9 mouse cellular contexts compared by ENCODE assay signal in genomic region chr11:21414911-21415381, GRCm38 (mm10). TPM values are rescaled to one million over a fixed set of nuclear protein-coding genes. Genes with fewer than 3 reads are reported as not detected.
A peak's percentile ranks its signal among the peaks of the same experiment; 100 is the strongest.
DNase-seq lines count a peak whose midpoint lies in the region; ATAC-seq lines count a peak whose summit lies in the region.
"Had no signal": no experiment of that assay in that cellular context is flagged by ENCODE, and none has a peak within 500 bp of the region (broad histone marks: within the 10 kb centered on the region; RNA-seq: fewer than 3 reads in every experiment).

No protein-coding gene starts in this region.

- H3K4me2 ChIP-seq in intestine, embryonic 15.5 days (replicated peaks): no peak overlapping the region
- H3K4me2 ChIP-seq: hindbrain, embryonic 14.5 days had no signal

- H3K9me3 ChIP-seq in intestine, embryonic 15.5 days: no peaks in the 10 kb centered on the region

- H3K4me1 ChIP-seq in brown adipose tissue, adult 24 weeks (ENCODE audit: control insufficient read depth, insufficient read depth, insufficient read length, low read length): no peaks in the 10 kb centered on the region
- peaks cover 6% of the 10 kb centered on the region for H3K4me1 ChIP-seq in intestine, embryonic 15.5 days (replicated peaks)

- 24% methylated on average over 7 of the region's 7 CpGs for WGBS in intestine, embryonic 15.5 days

- H3K27ac ChIP-seq in brown adipose tissue, adult 24 weeks (replicated peaks; ENCODE audit: low read depth, low read length): peak overlapping the region; percentile 75
- H3K27ac ChIP-seq in intestine, embryonic 15.5 days: peak overlapping the region; percentile 58; the same call in 1 of the 2 replicates
- H3K27ac ChIP-seq: hindbrain, embryonic 14.5 days had no signal

- H3K36me3 ChIP-seq in intestine, embryonic 15.5 days: no peaks in the 10 kb centered on the region

- H3K9ac ChIP-seq in intestine, embryonic 15.5 days: no peak overlapping the region
- H3K9ac ChIP-seq: hindbrain, embryonic 14.5 days had no signal

- H3K4me3 ChIP-seq in brown adipose tissue, adult 24 weeks (ENCODE audit: insufficient read depth, low read depth, low read length): no peak overlapping the region
- H3K4me3 ChIP-seq in intestine, embryonic 15.5 days (replicated peaks): no peak overlapping the region

- no peaks in the 10 kb centered on the region for H3K27me3 ChIP-seq in intestine, embryonic 15.5 days (replicated peaks)

- DNase-seq in T-cell, adult 2 months (ENCODE audit: low spot score): peak; percentile 0
- DNase-seq in lung, postnatal 4 days: peak; percentile 46 to 71
- no peak for DNase-seq in right cerebral cortex, adult 18-20 months
- DNase-seq in spleen, postnatal 10 days (ENCODE audit: low spot score in 2 of 2): no peak
- no peak for DNase-seq in retina, postnatal 1 day
- DNase-seq in cerebellum, postnatal 25 days: no peak

- peak; percentile 70 for ATAC-seq in intestine, embryonic 15.5 days

RNA-seq across cellular contexts. Expression of gene Ugp2, which starts 43.9 kb away (rescaled TPM):
- polyA plus RNA-seq in brown adipose tissue, adult 24 weeks (2012; ENCODE audit: insufficient read depth, insufficient read length, missing spikeins): 304 and 400 TPM in 2 replicates
- 99.9 and 116 TPM in 2 replicates for polyA plus RNA-seq in intestine, embryonic 15.5 days (2015; fragmentation: Nextera tagmentation; extraction: Ambion mirVana)

Comparison
In these comparisons a context has a peak if more than half of its experiments do, and no peak if none do; other contexts are left out.
1. DNase-seq: peak in T-cell, adult 2 months (single experiment) and lung, postnatal 4 days (2 of 2); none in right cerebral cortex, adult 18-20 months (single experiment), spleen, postnatal 10 days (0 of 2), retina, postnatal 1 day (single experiment) and cerebellum, postnatal 25 days (0 of 2).